Mouse (Mus musculus): Measurements from ENCODE around the gene Abca8a. TPM values are rescaled to one million over a fixed set of nuclear protein-coding genes. Genes with fewer than 3 reads are reported as not detected.
A peak's percentile ranks its signal among the peaks of the same experiment; 100 is the strongest.

Gene Abca8a
- 1 to 10 TPM; 3.3 to 5.0 TPM for total RNA-seq (2021)
- long read RNA-seq, experiment 1, full-length matches to known transcripts = 1 of 2 reads
- long read RNA-seq, experiment 1, partial matches to known transcripts = 0 of 2 reads
- long read RNA-seq, experiment 1, other reads (novel, unspliced or antisense) = 1 of 2 reads
- long read RNA-seq, experiment 2, full-length matches to known transcripts = 1 of 1 reads
- long read RNA-seq, experiment 2, partial matches to known transcripts = 0 of 1 reads
- long read RNA-seq, experiment 2, other reads (novel, unspliced or antisense) = 0 of 1 reads

DNA sequence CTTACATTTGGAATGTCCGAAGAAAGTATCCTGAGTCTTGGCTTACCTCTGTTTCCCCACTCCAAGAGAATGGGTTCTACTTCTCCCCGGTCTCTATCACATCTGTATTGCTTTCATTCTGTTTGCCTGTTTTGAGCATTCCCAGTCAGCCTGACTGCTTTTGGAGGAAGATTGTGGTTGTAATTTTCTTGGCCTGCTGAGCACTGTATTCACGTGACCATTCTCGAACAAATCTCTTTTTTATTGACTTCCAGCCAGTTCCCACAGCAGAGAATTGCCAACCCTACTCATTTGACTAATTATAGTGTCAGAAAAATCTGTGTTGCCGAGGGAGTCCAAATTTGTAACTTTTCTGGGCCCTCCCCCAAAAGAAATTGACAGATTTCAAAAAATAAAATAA, at the start of gene Abca8a:
Gene Abca8a (minus strand): TSS at position 121 of the 400 bp plus-strand sequence.
- H3K4me3 ChIP-seq = peak within 1 kb of the TSS; percentile 13
- TF ChIP-seq CTCF (conservative IDR thresholded peaks at IDR 0.05) = no peak
- H3K27ac ChIP-seq = no peak within 1 kb of the TSS
- DNase-seq (ENCODE audit: low spot score in 2 of 2) = peak; percentile 11 to 51

DNA sequence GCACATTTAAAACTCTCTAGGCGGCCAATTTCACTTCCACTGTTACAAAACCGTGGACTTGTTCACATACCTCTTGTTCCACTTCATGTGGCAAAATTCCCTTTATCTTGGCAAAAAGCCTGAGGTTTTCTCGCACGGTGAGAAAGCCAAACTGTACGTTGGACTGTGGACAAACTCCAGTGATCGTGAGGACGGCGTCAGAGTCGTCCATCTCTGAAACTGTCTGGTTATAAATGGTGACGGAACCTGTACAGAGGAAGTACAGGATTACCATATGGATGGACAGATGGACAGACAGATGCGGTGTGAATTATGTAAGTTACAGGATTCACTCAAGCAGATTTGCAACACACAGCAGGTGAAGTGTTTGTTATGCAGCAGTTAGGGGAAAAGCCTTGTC, 49.6 kb upstream of the Abca8a start:
- Histone ChIP-seq H3K27ac (no peak overlapping the region), H3K4me3 (no peak overlapping the region)
- DNase-seq (ENCODE audit: low spot score in 2 of 2) = no peak
- TF ChIP-seq CTCF (conservative IDR thresholded peaks at IDR 0.05) = no peak

GRCm38 (mm10) chr11:110130760-110131159, 35.0 kb upstream of the Abca8a start:
- Histone ChIP-seq H3K27ac (no peak overlapping the region), H3K4me3 (no peak overlapping the region)
- DNase-seq (ENCODE audit: low spot score in 2 of 2) = no peak
- no peak for TF ChIP-seq CTCF (conservative IDR thresholded peaks at IDR 0.05)

GRCm38 (mm10) chr11:110111137-110111536, 15.4 kb upstream of the Abca8a start:
- peak; percentile 85 for TF ChIP-seq CTCF (conservative IDR thresholded peaks at IDR 0.05)
- Histone ChIP-seq H3K4me3 (no peak overlapping the region), H3K27ac (no peak overlapping the region)
- peak; percentile 25 to 51 for DNase-seq (ENCODE audit: low spot score in 2 of 2)

GRCm38 (mm10) chr11:110101437-110101836, 5.7 kb upstream of the Abca8a start:
- TF ChIP-seq CTCF (conservative IDR thresholded peaks at IDR 0.05) = no peak
- Histone ChIP-seq H3K27ac (no peak overlapping the region), H3K4me3 (no peak overlapping the region)
- no peak for DNase-seq (ENCODE audit: low spot score in 2 of 2)

DNA sequence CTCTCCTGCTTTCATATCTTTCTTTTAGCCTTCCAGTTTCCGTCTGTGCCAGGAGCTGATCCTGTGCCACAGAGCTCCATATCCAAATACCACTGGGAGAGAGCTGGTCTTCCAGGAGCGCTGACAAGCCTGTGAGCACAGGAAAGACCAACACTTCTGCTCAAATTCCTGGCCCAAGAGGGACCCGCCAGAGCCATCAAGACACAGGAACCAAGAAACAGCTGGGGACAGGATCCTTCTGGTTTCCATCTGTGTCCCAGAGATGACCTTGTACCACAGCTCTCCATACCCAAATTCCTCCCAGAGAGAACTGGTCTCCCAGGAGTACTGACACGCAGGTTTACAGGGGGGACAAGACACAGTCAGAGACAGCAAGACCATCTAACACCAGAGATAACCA, 3.1 kb upstream of the Abca8a start:
- Histone ChIP-seq H3K27ac (no peak overlapping the region), H3K4me3 (no peak overlapping the region)
- no peak for DNase-seq (ENCODE audit: low spot score in 2 of 2)
- no peak for TF ChIP-seq CTCF (conservative IDR thresholded peaks at IDR 0.05)

- DNase-seq (ENCODE audit: low spot score in 2 of 2) = no peak
- TF ChIP-seq CTCF (conservative IDR thresholded peaks at IDR 0.05) = no peak
- Histone ChIP-seq H3K27ac (no peak overlapping the region), H3K4me3 (no peak overlapping the region)
Measured at GRCm38 (mm10) chr11:110097465-110097864, 1.7 kb upstream of the Abca8a start.

DNA sequence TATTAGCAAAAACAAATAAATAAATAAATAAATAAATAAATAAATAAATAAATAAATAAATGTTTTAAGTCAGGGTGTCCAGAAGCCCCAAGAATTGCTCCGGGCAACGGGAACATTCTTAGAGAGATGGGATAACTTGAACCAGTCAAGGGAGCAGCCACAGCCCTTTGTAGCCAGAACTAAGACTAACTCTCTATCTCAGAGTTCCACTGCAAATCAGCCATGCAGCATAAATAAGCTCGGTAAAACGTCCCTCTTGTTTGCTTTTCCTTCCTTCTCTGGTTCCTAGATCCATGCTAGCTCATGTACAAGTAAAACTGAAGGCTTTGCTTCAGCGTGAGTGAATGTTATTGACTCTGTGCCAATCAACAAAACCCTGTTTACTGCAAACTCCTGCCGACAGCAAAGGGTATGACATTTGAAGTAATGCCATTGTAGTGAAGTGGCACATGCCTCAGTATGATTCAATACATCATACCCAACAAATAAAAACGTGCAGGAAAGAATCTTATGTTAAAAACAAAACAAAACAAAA, 865 bp downstream of the Abca8a start:
- TF ChIP-seq CTCF (conservative IDR thresholded peaks at IDR 0.05) = peak; percentile 38
- H3K27ac ChIP-seq = no peak overlapping the region
- H3K4me3 ChIP-seq = peak overlapping the region; percentile 13; the same call in 1 of the 2 replicates
- DNase-seq (ENCODE audit: low spot score in 2 of 2) = no peak

GRCm38 (mm10) chr11:110094236-110094635, 1.5 kb downstream of the Abca8a start:
- no peak for TF ChIP-seq CTCF (conservative IDR thresholded peaks at IDR 0.05)
- Histone ChIP-seq H3K27ac (no peak overlapping the region), H3K4me3 (no peak overlapping the region)
- no peak for DNase-seq (ENCODE audit: low spot score in 2 of 2)

DNA sequence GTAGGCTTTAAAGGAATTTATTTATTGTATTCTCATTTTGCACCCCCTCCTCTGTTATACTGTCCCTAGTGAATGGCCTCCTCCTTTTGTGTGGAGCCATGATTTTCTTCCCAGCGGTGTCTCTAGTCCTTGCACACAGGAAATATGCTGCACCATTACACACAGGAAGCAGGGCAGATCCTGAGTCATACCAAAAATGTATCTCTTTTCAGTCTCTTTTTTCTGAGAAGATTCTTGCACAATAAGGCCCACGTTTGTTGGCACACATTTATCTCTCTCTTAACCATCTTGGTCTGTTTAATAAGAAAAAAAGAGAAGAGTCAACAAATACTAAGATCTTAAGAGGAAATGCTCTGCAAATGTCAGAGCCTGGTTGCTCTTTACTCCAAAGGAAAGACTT, 4.5 kb downstream of the Abca8a start:
- no peak for TF ChIP-seq CTCF (conservative IDR thresholded peaks at IDR 0.05)

GRCm38 (mm10) chr11:110072158-110072557, 23.6 kb downstream of the Abca8a start:
- Histone ChIP-seq H3K27ac (no peak overlapping the region), H3K4me3 (no peak overlapping the region)
- no peak for TF ChIP-seq CTCF (conservative IDR thresholded peaks at IDR 0.05)
- DNase-seq (ENCODE audit: low spot score in 2 of 2) = no peak

More for the DNA sequence above, 4.5 kb downstream of the Abca8a start:
- DNase-seq (ENCODE audit: low spot score in 2 of 2) = no peak
- Histone ChIP-seq H3K4me3 (no peak overlapping the region), H3K27ac (no peak overlapping the region)

DNA sequence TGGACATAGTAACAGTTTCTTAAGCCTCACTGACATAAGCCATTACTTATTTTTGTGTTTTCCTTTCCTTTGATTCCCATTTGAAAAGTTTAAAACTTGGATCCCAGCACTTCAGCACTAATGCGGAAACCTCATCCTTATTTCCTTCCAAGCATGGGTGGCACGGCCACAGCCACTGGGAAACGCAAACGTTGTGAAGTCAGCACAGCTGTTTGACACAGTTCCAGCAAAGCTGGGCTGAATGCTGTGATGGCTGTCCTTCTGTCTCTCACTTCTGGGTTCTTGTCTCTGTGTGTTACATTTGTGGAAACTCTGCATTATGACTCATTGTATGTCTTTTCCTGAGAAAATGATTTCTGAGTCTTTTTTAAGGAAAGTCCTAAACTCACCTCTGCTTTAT, 34.7 kb downstream of the Abca8a start:
- H3K4me3 ChIP-seq = no peak overlapping the region
- TF ChIP-seq CTCF (conservative IDR thresholded peaks at IDR 0.05) = no peak
- DNase-seq (ENCODE audit: low spot score in 2 of 2) = no peak
- H3K27ac ChIP-seq = no peak overlapping the region

DNA sequence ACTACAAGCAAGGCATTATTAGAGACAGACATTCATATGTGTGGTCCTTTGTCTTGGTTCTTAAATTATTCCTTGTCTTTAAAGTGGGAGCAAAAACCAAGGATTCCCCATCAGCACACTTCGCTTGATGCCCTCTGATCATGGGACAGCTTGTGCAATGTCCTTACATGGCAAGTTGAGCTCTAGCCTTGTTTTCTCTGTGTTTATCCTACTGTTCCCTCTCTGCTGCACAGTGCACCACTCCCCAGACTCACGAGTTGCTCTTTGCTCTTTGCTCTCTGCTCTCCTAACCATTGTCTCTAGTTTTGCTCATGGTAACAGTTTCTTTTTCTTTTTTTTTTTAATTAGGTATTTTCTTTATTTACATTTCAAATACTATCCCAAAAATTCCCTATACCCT, 35.7 kb downstream of the Abca8a start:
- no peak for TF ChIP-seq CTCF (conservative IDR thresholded peaks at IDR 0.05)
- H3K4me3 ChIP-seq = no peak overlapping the region
- DNase-seq (ENCODE audit: low spot score in 2 of 2) = no peak
- H3K27ac ChIP-seq = no peak overlapping the region

GRCm38 (mm10) chr11:110053681-110054080, 42.1 kb downstream of the Abca8a start:
- DNase-seq (ENCODE audit: low spot score in 2 of 2) = no peak

More at GRCm38 (mm10) chr11:110053681-110054080, 42.1 kb downstream of the Abca8a start:
- Histone ChIP-seq H3K27ac (no peak overlapping the region), H3K4me3 (no peak overlapping the region)
- no peak for TF ChIP-seq CTCF (conservative IDR thresholded peaks at IDR 0.05)
